Mouse (Mus musculus): Measurements from ENCODE around the gene Lrrc19.
"Not testable (repeated sequence)": the region's sequence is repeated elsewhere in the genome, so short reads cannot be mapped to it uniquely, and the experiment has no call there.

DNA sequence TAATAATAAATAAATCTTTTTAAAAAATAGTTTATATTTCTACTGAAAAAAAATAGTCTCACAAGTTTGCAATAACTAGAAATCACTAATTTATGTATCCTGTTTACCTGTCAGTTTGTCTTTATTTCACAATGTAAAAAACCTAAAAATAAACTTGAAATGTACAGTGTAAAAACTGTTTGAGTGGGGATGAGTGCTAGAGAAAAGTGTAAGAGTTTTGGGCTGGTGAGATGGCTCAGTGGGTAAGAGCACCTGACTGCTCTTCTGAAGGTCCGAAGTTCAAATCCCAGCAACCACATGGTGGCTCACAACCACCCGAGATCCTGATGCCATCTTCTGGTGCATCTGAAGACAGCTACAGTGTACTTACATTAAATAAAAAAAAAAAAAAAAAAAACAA is 39.9 kb upstream of the Lrrc19 start:
- not testable (repeated sequence) for TF ChIP-seq CTCF (IDR thresholded peaks at IDR 0.05; ENCODE audit: extremely low read depth, insufficient read depth, insufficient read length, insufficient replicate concordance); POLR2A (IDR thresholded peaks at IDR 0.05; ENCODE audit: low read depth, low read length)

Measured in spleen, adult 2 months (tissue).